Mouse (Mus musculus): ENCODE results near the gene Grk2. TPM values are rescaled to one million over a fixed set of nuclear protein-coding genes. Genes with fewer than 3 reads are reported as not detected.
"Not testable (repeated sequence)": the region's sequence is repeated elsewhere in the genome, so short reads cannot be mapped to it uniquely, and the experiment has no call there.

Grk2 gene
- total RNA-seq, 2 experiments from 2014 or later, result 165 to 173 TPM

DNA sequence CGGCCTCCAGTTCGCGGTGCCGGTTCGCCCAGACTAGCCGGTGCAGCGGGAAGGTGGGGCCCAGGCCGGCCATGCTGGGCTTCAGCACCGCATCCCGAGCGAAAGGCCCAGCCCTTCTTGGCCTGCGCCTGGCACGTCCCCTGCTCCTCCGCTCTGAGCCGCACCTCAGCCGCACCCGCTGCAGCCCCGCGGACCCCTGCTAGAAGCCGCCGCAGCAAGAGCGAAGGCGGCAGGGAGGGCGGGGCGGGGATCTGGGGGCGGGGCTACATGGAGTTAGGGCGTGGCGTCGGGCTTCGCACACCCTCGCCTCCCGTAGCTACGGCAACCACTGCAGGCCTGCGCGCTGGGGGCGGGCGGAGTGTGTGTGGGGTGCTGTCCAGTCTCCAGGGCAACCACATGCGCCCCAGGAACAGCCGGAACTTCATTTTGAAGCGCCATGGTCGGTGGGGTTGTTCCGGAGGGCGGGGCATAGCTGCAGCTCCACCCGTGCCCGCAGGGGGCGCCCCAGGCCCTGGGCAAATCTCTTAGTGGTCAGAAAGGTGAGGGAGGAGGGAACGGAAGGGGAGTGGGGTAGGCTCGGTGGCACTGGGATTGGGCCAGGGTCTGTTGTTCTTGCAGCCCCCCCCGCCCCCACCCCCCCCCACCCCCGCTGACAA, 23.0 kb downstream of the Grk2 start, which contains the start of gene Ankrd13d:
TSS of gene Ankrd13d (minus strand) at position 240 of the 656 bp plus-strand sequence.
- intact Hi-C loops (cut with DNase I), result no loop called here
- peak; percentile 93 to 98 for DNase-seq (ENCODE audit: low spot score in 2 of 2)

DNA sequence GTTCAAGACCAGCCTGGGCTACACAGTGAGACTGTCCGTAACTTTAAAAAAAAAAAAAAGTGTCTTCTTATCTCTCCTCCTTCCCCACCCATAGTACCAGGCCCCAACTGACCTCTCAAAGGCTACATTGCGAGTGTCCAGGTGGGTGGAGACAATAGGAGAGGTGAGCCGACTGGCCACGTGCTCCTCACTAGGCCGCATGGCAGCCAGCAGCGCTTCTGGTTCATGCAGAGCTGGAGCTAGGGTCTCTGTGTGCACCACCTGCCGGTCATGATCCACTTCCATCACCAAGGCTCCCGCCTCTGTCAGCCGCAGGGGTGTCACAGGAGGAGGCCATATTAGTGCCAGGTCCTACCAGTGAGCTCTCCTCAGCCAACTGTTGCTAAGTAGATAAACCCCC, 25.6 kb downstream of the Grk2 start:
- intact Hi-C loops (cut with DNase I), result no loop called here

DNA sequence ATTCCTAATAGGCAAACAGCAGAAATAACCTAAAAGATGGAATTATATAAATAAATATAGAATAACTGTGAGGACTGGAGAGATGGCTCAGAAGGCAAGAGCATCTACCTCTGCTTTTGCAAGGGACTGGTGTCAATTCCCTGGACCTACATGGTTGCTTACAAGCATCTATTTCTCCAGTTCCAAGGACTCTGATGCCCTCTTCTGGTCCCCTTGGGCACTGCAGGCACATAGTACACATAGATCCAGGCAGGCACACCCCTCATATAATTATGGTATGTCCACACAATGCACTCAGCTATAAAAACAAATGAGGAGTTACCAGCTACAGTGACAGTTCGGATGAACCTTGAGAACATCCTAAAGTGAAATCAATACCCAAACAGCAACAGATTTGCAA, 26.5 kb downstream of the Grk2 start:
- intact Hi-C loops (cut with DNase I), result no loop called here
- DNase-seq (ENCODE audit: low spot score in 2 of 2), result no peak

More for the DNA sequence above, 25.6 kb downstream of the Grk2 start:
- DNase-seq (ENCODE audit: low spot score in 2 of 2), result no peak

DNA sequence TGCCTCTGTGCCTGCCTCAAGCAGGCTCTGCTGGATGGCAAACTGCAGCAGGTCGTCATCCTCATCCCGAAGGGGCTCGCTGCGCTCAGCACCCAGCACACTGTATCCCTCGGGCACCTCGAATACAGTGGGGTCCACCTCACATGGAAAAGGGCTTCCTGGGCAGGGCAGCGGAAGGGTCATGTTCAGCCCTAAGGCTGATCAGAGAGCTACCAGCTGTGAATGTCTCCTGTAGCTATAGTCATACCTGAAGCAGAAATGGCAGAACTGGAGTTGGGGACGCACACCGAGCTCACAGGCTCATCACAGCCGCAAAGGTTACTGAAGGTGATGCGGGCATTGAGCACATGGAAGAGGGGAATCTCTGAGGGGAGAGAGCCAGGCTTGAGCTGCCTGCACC, 35.0 kb downstream of the Grk2 start:
- DNase-seq (ENCODE audit: low spot score in 2 of 2), result no peak

DNA sequence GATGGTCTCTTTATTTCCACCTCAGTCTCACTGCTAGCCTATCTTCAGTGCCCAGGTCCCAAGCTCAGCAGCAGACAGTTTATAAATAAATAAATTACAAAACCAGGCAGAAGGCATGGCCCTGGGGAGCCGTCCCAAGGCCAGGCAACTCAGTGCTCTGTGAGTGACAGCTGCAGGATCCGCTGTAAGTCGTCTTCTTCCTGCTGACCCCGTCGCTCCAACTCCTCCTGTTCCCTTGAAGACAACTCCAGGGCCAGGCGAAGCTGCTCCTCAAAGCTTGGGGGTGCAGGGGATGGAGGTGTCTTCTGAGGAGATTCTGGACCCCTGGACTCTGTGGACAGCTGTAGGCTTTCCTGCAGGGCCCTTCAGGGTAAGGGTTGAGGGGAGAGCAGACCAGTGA, 35.8 kb downstream of the Grk2 start:
- intact Hi-C loops (cut with DNase I), result no loop called here
- no peak for DNase-seq (ENCODE audit: low spot score in 2 of 2)

More for the DNA sequence above, 35.0 kb downstream of the Grk2 start:
- intact Hi-C loops (cut with DNase I), result no loop called here

DNA sequence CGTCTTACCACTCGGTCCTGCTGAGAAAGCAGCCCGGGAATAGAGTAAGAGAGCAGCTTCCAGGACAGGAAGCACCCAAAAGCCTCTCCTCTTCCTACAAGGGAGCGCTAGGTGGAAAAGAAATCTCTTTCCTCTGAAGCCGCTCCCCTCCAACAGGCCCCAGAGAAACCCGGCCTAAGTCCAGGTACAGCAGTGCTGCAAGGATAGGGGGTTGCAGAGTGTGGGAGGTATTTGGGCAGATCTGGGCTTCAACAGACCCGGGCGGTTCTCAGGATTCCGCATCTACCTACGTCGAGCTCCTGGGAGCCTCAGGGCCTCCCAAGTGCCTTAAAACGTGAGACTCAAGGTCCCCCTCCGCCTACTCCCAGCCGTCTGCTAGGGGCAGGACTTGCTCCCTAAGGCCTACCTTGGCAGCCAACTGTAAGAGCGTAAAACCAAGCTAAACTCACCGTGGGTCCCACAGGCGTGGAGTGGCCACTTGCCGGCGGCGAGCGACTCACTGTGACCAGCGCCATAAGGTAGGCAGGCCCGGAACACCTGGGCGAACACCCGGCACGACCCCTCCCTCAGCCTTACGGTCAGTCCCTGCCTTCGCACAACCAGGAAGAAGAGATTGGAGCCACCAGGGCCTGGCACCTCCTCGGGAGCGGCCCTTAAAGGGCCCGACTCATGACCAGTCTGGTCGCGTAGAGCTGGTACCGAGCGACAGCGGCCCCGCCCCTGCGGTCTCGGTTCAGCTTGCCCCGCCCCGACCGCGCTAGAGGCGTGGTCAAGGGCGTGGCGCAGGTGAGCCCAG, 37.3 kb downstream of the Grk2 start, which contains the start of gene Ssh3:
TSS of gene Ssh3 (minus strand) at position 615 of the 796 bp plus-strand sequence.
- peak; percentile 40 to 60 for DNase-seq (ENCODE audit: low spot score in 2 of 2)
- intact Hi-C loops (cut with DNase I), result no loop called here

DNA sequence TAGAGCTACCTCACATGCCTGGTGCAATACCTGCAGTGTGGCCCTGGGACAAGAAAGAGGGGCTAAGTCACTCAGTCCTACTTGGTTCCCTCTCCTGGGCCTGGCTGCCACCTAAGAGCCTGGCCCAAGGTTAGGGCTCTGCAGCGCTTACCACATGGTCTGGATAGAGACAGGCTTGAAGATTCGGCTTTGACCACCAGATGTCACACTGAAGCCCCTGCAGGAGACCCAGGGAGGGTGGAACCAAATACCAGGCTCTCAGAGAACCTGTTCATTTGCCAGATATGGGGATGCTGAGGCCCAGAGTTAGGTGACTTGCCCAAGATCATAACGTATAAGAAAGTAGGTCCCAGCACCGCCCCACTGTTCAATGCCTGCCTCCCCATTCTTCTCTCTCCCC, 40.1 kb downstream of the Grk2 start:
- DNase-seq (ENCODE audit: low spot score in 2 of 2), result no peak
- intact Hi-C loops (cut with DNase I), result no loop called here

DNA sequence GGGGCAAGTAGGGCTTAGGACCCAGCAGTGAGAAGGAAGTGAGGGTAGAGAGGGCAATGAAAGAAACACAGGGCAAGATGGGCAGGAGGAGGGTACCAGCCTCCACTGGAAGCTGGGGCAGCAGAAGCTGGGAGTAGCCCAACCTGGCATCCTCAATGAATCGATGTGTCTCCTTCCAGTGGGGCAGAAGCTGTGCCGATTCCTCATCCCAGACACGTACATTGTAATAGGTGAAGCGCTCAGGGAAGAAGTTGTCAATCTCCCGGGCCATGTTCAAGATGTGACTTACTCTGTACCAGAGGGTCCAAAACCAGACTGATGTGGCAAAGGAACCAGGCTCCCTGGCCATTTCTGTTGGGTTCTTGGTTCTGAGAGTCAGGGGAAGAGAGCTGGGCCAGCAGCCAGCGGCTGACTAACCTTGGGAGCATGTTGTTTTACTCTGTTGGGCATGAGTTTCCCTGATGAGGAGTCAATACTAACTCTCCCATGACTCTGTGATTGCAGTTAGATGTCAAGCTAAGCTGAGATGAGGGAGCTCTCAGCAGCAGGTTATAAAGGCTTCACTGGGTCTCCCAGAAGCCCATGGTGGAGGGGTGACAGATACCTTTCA, 41.7 kb downstream of the Grk2 start:
- DNase-seq (ENCODE audit: low spot score in 2 of 2), result no peak
- intact Hi-C loops (cut with DNase I), result no loop called here

DNA sequence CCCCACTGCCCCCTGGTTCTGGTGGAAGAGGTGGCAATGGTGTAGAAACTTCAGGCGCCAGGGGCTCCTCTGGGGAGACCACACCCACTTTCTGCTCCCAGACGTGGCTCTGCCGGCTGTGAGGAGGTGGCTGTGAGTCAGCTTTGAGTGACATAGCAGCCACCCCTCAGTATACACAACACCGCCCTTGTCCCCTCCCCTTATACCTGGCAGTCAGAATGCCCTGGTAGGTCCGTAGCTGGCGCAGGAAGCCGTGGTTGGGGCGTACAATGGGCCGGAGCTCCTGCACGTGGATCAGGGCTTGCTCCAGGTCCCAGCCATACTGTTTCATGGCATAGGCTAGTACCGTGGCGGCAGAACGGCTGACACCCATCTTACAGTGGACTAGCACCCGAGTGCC, 42.3 kb downstream of the Grk2 start:
- no peak for DNase-seq (ENCODE audit: low spot score in 2 of 2)
- intact Hi-C loops (cut with DNase I), result no loop called here

DNA sequence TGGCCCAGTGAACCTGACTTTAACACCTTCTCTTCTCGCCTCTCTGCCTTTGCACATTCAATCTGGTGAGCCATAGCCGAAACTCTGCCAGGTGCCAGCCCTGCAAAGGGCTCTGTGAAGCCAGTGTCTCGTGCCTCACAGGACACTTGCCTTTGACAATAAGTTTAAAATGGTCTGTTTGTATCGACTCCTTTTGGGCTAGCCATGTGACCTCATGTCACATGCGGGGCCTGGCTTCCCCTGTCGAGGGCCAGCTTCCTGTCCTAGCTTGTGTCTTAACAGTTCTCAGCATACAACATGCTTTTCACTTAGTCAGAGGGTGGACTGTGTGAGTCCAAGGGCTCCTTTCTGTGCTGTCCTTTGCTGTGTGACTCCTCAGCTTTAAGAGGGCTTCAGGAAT, 43.3 kb downstream of the Grk2 start:
- intact Hi-C loops (cut with DNase I), result no loop called here
- DNase-seq (ENCODE audit: low spot score in 2 of 2), result no peak

DNA sequence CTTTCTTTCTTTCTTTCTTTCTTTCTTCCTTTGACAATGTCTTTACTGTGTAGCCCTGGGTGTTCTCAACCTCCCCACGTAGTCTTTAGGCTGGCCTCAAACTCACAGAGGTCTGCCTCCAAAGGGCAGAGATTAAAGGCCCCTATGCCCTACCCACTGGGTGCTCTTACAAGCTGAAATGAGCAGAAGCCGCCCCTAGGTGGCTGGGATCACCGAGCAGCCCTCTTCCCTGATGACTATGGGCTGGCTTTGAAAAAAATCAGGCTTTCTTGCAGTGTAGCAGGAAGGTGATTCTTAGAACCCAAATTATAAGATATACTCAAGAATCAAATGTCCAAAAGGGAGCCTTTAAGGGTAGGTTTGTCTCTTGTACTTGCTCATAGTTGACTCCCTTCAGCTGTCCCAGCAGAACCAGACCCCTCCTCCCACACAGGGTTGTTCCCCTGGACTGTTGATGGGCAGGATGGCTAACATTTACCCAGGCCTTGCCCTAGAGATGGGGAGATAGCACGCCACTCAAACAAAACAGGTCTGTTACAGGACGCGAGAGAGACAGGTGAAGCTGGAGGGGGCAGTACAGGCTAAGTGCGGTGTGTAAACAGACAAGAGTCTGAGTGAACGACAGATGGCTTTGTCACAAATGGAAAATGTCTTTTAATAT, 44.9 kb downstream of the Grk2 start:
- intact Hi-C loops (cut with DNase I), result no loop called here
- no peak for DNase-seq (ENCODE audit: low spot score in 2 of 2)

DNA sequence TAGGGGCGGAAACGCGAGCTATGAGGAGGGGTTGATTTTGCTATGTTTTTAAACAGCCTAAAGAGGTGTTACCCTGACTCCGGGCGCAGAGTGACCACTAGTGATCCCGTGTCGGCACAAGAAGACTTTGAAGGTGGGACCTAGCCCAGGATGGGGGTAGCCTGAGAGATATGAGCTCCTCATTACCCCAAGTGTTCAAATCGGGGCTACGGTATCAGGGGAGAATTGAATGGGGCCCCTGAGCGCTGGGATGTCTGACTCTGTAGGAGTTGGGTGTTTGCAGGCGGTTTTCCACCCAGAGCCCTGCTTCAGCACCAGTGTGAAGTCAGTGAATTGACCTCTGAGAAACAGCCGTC, 48.1 kb downstream of the Grk2 start:
- no peak for DNase-seq (ENCODE audit: low spot score in 2 of 2)
- intact Hi-C loops (cut with DNase I), result loop anchor here (1.0 kb wide), 1 partner anchor 48 kb away; the partner anchor contains the start of gene Grk2

DNA sequence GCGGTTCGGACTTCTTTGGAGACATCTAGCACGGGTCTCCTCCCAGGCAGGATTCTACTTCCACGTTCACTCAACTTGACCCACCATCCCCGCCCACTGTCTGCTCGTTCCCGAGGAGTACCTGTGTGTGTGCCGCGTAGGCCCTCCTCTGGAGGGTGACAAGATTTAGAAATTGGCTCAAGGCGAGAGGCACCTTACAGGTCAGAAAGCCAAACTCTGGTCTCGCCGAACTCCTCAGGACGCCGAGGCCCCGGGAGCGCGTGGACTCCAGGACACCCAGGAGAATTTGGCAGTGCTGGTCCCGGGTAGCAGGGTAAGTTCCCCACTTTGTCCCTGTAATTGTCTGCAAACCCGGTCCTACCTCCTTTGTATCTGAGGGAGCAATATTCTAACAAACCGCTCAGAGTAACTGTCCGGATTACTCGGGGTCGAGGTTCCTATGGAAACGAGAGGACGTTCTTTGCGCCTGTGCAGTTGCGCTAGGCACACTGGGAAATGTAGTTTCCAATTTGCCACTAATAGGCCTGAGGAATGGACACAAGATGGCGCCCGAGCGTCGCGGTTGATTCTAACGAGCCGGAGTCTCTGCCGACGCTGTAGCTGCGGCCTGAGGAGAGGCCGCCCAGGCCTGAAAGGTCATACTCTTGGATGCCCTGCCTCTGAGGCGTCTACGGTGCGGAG, 48.7 kb downstream of the Grk2 start:
- intact Hi-C loops (cut with DNase I), result no loop called here
- peak; percentile 96 for DNase-seq (ENCODE audit: low spot score in 2 of 2)

DNA sequence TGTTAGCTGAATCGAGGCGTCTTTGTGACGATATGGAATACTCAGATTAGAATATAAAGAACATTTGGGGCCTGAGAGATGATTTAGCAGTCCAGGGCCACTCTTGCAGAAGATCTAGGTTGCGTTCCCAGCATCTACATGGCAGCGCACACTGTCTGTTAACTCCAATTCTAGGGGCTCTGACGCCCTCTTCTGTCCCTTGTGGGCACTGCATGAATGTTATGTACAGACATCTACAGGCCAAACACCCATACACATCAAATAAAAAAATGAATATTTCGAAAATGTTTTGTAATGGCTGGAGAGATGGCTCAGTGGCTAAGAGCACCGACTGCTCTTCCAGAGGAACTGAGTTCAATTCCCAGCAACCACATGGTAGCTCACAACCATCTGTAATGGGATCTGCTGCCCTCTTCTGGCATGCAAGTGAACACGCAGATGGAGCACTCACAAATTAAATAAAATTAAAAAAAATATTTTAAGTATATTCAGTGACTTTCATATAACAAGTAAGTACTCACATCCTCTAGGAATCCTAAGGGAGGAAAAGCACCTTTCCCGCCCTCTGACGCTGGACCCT, 50.3 kb downstream of the Grk2 start:
- no peak for DNase-seq (ENCODE audit: low spot score in 2 of 2)
- intact Hi-C loops (cut with DNase I), result no loop called here

DNA sequence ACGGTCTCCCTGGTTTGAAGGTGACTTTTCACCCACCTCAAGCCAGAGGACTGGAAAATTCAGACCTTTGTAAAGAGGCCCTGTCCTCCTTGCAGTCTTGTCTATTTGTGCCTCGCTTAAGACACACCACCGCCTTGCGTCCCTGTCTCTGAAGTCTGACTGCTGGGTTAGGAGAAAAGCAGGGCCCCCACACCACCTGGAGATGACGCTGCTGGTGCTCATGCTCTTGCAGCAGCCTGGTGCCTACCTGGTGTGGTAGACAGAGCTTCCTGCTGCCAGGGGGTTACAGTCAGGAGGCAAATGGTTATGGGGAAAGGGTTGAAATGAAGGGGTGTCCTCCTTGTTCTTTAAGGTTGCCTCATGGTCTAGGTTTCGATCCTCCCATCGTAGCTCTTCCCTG, 51.8 kb downstream of the Grk2 start:
- intact Hi-C loops (cut with DNase I), result no loop called here

DNA sequence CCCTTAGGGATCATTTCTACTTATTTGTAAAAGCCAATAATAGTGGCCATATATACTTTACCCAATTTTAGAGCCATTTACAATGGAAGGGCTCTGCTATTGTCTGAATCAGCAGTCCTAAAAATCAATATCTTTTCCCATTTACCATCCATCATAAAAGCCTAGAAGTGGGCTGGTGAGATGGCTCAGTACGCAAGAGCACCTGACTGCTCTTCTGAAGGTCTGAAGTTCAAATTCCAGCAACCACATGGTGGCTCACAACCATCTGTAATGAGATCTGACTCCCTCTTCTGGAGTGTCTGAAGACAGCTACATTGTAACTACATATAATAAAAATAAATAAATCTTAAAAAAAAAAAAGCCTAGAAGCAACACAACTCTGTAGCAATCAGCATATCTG, 57.3 kb downstream of the Grk2 start:
- intact Hi-C loops (cut with DNase I); DNase-seq (ENCODE audit: low spot score in 2 of 2): not testable (repeated sequence)

More for the DNA sequence above, 51.8 kb downstream of the Grk2 start:
- DNase-seq (ENCODE audit: low spot score in 2 of 2), result no peak

DNA sequence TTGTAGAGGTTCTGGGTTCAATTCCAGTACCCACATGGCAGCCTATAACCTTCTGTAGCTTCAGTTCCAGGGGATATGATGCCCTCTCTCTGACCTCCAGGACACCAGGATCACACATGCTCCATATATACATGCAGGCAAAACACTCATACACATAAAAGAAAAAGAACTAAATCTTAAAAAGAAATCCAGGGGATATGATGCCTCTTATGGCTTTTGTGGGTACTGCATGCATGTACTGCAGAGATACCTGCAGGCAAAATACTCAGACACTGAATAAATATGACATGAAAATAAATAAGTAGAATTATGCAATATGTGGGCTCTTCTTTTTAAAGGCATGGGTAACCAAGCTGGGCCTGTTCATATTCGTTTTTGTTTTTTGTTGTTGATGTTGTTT, 59.0 kb downstream of the Grk2 start:
- intact Hi-C loops (cut with DNase I), result no loop called here

DNA sequence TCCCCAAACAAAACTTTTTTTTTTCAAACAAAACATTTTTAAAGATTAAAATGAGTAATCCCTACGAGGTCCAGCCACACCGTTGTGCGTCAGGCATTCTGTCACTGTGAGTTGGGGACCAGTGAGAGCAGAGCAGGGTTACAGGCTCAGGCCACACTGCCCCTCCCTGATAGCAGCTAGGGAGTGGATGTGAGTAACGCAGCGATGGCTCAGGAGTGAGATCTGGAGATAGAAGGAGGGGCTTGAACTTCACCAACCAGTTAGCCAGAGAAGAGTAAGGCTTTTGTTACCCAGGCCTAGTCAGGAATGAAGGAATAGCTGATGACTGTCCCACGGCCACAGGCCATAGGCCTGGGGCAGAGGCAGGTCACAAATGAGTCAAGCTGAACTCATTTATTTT, 61.2 kb downstream of the Grk2 start:
- intact Hi-C loops (cut with DNase I), result no loop called here
- no peak for DNase-seq (ENCODE audit: low spot score in 2 of 2)

More for the DNA sequence above, 59.0 kb downstream of the Grk2 start:
- DNase-seq (ENCODE audit: low spot score in 2 of 2), result no peak

DNA sequence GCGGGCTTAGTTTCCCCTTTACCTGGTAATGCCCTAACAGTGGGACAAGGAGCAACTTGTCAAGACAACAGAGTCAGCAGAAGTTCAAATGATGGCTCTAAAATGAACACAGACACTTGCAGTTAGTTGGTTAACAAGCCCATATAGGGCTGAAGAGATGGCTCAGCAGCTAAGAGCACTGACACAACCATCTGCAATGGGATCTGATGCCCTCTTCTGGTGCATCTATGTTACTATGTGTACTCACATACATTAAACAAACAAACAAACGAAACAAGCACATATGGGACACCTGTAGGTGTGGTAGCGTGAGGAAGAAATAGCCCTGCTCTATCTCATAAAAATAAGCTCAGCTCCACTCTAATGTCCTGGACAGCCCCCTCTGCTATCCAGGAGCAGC, 63.6 kb downstream of the Grk2 start:
- no peak for DNase-seq (ENCODE audit: low spot score in 2 of 2)
- intact Hi-C loops (cut with DNase I), result no loop called here
